Mouse (Mus musculus) cerebellum, adult 2 months (tissue): ENCODE data around the gene Hs1bp3.

ENCODE experiments used
- CTCF ChIP-seq: fragments of 200-500 bp; IDR thresholded peaks from 2 replicates; pipeline ENCODE4 v1.5.1; 2011; ENCODE audit warnings: low read depth, mild to moderate bottlenecking, control low read depth, low read length, moderate library complexity, borderline replicate concordance; ENCODE audit not compliant: insufficient read depth
- POLR2A ChIP-seq: fragments of 200-500 bp; IDR thresholded peaks from 2 replicates; pipeline ENCODE4 v1.6.1; 2011; ENCODE audit warnings: low read length, control low read depth, borderline replicate concordance; ENCODE audit not compliant: insufficient read depth

DNA sequence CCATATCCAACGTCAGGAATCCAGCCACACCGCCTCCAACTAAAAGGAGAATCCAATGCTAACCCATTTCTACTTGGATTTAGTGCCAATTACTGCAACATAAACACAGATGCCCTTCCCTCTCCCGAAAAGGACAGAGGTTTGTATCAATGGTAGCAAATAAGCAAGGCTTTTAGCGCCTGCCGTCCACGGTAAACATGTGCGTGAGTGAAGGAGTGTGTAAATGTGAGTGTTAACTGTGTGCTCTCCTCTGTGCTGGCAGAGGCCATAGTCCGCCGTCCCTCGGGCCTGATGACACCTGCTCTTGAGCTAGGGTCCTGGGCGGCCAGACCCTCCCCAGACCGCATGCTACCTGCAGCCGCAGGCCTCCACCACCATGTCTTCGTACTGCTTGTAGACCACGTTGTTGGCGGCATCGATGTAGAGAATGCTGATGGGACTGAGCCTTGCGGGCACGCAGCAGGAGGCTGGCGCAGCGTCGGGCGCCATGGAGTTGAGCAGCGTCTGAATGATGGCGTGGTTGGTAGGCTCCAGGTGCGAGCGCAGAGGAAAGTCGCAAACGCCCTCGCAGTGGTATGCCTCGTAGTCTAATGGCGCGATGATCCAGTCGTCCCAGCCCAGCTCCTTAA, 15.5 kb upstream of the Hs1bp3 start:
- TF ChIP-seq POLR2A (no peak), CTCF (no peak)
